Mouse (Mus musculus): ENCODE results near the gene Dnah2. TPM values are rescaled to one million over a fixed set of nuclear protein-coding genes. Genes with fewer than 3 reads are reported as not detected.
"Not testable (repeated sequence)": the region's sequence is repeated elsewhere in the genome, so short reads cannot be mapped to it uniquely, and the experiment has no call there.

The Dnah2 gene
- polyA plus RNA-seq, 1 experiment from 2014 or later: 6.2 TPM

DNA sequence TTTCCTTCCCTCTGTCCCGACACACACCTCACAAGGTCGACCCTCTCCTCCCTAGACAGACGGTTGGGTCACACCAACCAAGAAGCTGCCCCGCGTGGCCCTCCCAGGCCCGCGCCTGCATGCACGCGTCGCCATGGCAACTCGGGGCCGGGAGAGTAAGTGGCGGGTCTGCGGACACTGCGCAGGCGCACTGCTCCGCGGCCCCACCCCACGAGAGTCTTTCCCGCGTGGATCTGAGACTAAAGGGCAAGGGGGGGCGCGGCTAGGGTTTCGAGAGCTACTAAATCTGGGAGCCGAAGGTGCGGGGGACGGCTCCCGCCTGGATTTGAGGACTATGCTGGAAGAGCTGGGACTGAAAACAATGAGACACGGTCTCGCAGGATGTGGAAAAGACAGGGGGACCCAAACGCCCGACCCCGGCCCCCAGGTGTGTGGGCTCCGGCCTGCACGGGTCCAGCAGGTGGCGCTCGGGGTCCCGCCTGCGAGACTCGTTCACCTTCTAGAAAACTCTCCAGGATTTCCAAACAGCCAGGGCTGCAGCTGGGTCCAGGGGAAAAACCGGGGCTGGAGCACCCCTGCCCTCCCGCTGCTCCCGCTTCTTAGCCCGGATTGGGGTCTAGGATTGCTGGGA, 2.4 kb downstream of the Dnah2 start:
- peak; percentile 94 for DNase-seq (ENCODE audit: low spot score)
- peak overlapping the region; percentile 52 for H3K4me3 ChIP-seq (ENCODE audit: low read depth, low read length)
- peaks cover 9% of the 10 kb centered on the region; the same call in 1 of the 2 replicates for H3K4me1 ChIP-seq (ENCODE audit: control insufficient read depth, insufficient read depth, low read length)
- H3K9ac ChIP-seq (ENCODE audit: low read depth, low read length): peak overlapping the region; percentile 73
- H3K27ac ChIP-seq (replicated peaks; ENCODE audit: low read depth, low read length): peak overlapping the region; percentile 86
- peak; percentile 88 for ATAC-seq (ENCODE audit: low read depth)
- H3K27me3 ChIP-seq (replicated peaks; ENCODE audit: control insufficient read depth, insufficient read depth, low read length): no peaks in the 10 kb centered on the region
- peak overlapping the region; percentile 82 for H3K4me2 ChIP-seq (ENCODE audit: low read depth, low read length)
- WGBS: under 1% methylated on average over 34 of the region's 44 CpGs
- no peaks in the 10 kb centered on the region for H3K9me3 ChIP-seq (ENCODE audit: control insufficient read depth, low read length)
- no peaks in the 10 kb centered on the region for H3K36me3 ChIP-seq (ENCODE audit: control insufficient read depth, insufficient read depth, low read length)

DNA sequence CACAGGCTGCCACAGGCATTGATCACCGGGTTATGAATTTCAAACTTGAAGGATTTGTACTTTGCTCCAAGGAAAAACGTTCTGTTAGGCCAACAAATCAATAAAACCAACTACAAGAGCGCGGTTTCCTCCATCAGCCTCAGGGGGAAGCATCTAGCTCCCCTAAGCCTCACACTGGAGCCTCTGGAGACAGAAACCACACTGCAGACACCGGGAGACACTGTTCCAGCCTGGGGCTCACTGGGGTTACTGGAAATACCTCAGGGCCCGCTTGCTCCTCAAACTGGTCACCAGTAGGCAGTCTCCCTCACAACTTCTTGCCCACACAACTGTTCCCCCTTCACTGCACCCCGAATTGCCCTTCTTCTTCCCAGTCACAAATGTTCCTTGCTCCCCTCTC, 3.0 kb downstream of the Dnah2 start:
- WGBS: 11% methylated on average over 6 of the region's 7 CpGs
- no peaks in the 10 kb centered on the region for H3K27me3 ChIP-seq (replicated peaks; ENCODE audit: control insufficient read depth, insufficient read depth, low read length)
- H3K9ac ChIP-seq (ENCODE audit: low read depth, low read length): peak overlapping the region; percentile 73
- peak; percentile 36 for DNase-seq (ENCODE audit: low spot score)
- ATAC-seq (ENCODE audit: low read depth): no peak
- no peaks in the 10 kb centered on the region for H3K36me3 ChIP-seq (ENCODE audit: control insufficient read depth, insufficient read depth, low read length)
- peak overlapping the region; percentile 86 for H3K27ac ChIP-seq (replicated peaks; ENCODE audit: low read depth, low read length)
- H3K4me1 ChIP-seq (ENCODE audit: control insufficient read depth, insufficient read depth, low read length): peaks cover 9% of the 10 kb centered on the region; the same call in 1 of the 2 replicates
- H3K9me3 ChIP-seq (ENCODE audit: control insufficient read depth, low read length): no peaks in the 10 kb centered on the region
- peak overlapping the region; percentile 82 for H3K4me2 ChIP-seq (ENCODE audit: low read depth, low read length)
- H3K4me3 ChIP-seq (ENCODE audit: low read depth, low read length): peak overlapping the region; percentile 52

GRCm38 (mm10) chr11:69543598-69543997, 5.3 kb downstream of the Dnah2 start:
- Histone ChIP-seq H3K27me3 (replicated peaks; ENCODE audit: control insufficient read depth, insufficient read depth, low read length) (no peaks in the 10 kb centered on the region), H3K4me3 (ENCODE audit: low read depth, low read length) (no peak overlapping the region), H3K9me3 (ENCODE audit: control insufficient read depth, low read length) (no peaks in the 10 kb centered on the region), H3K4me1 (ENCODE audit: control insufficient read depth, insufficient read depth, low read length) (peaks cover 9% of the 10 kb centered on the region; the same call in 1 of the 2 replicates), H3K9ac (ENCODE audit: low read depth, low read length) (no peak overlapping the region), H3K27ac (replicated peaks; ENCODE audit: low read depth, low read length) (no peak overlapping the region), H3K4me2 (ENCODE audit: low read depth, low read length) (no peak overlapping the region), H3K36me3 (ENCODE audit: control insufficient read depth, insufficient read depth, low read length) (no peaks in the 10 kb centered on the region)
- DNase-seq (ENCODE audit: low spot score): no peak
- ATAC-seq (ENCODE audit: low read depth): no peak
- 28% methylated on average over 3 of the region's 3 CpGs for WGBS

- H3K9ac ChIP-seq (ENCODE audit: low read depth, low read length); H3K4me3 ChIP-seq (ENCODE audit: low read depth, low read length); H3K4me1 ChIP-seq (ENCODE audit: control insufficient read depth, insufficient read depth, low read length); H3K27me3 ChIP-seq (replicated peaks; ENCODE audit: control insufficient read depth, insufficient read depth, low read length); H3K4me2 ChIP-seq (ENCODE audit: low read depth, low read length); ATAC-seq (ENCODE audit: low read depth); H3K9me3 ChIP-seq (ENCODE audit: control insufficient read depth, low read length); H3K36me3 ChIP-seq (ENCODE audit: control insufficient read depth, insufficient read depth, low read length); H3K27ac ChIP-seq (replicated peaks; ENCODE audit: low read depth, low read length); DNase-seq (ENCODE audit: low spot score): not testable (repeated sequence)
- WGBS: 64% methylated on average over 1 of the region's 3 CpGs
These were observed 7.2 kb downstream of the Dnah2 start for GRCm38 (mm10) chr11:69541741-69542140.

DNA sequence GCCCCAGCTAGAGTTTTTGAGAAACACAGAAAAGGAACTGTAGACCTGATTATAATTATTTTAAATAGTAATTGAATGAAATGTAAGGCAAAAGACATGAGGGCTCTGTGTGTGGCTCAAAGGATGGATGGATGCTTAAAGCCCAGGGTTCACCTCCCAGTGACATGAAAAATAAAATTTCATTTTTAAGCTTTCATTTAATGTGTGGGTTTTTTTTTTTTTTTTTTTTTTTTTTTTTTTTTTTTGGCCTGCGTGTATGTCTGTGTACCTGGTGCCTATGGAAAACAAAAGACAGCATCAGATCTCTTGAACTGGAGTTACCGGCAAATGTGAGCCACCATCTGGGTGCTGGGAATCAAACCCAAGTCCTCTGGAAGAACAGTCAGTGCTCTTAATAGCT, 8.2 kb downstream of the Dnah2 start:
- H3K27me3 ChIP-seq (replicated peaks; ENCODE audit: control insufficient read depth, insufficient read depth, low read length): no peaks in the 10 kb centered on the region
- DNase-seq (ENCODE audit: low spot score) (no peak), ATAC-seq (ENCODE audit: low read depth) (no peak)
- H3K27ac ChIP-seq (replicated peaks; ENCODE audit: low read depth, low read length): no peak overlapping the region
- no peak overlapping the region for H3K9ac ChIP-seq (ENCODE audit: low read depth, low read length)
- WGBS: 93% methylated on average over 2 of the region's 2 CpGs
- no peak overlapping the region for H3K4me2 ChIP-seq (ENCODE audit: low read depth, low read length)
- H3K36me3 ChIP-seq (ENCODE audit: control insufficient read depth, insufficient read depth, low read length): no peaks in the 10 kb centered on the region
- H3K9me3 ChIP-seq (ENCODE audit: control insufficient read depth, low read length): no peaks in the 10 kb centered on the region
- 0 out of 2 replicates have a peak, but pooled peaks cover 4% of the 10 kb centered on the region for H3K4me1 ChIP-seq (ENCODE audit: control insufficient read depth, insufficient read depth, low read length)
- H3K4me3 ChIP-seq (ENCODE audit: low read depth, low read length): no peak overlapping the region

GRCm38 (mm10) chr11:69534990-69535389, 13.9 kb downstream of the Dnah2 start:
- no peaks in the 10 kb centered on the region for H3K27me3 ChIP-seq (replicated peaks; ENCODE audit: control insufficient read depth, insufficient read depth, low read length)
- no peak overlapping the region for H3K4me3 ChIP-seq (ENCODE audit: low read depth, low read length)
- H3K4me1 ChIP-seq (ENCODE audit: control insufficient read depth, insufficient read depth, low read length): no peaks in the 10 kb centered on the region
- ATAC-seq (ENCODE audit: low read depth) (no peak), DNase-seq (ENCODE audit: low spot score) (no peak)
- no peak overlapping the region for H3K27ac ChIP-seq (replicated peaks; ENCODE audit: low read depth, low read length)
- WGBS: 92% methylated on average over 1 of the region's 1 CpGs
- no peaks in the 10 kb centered on the region for H3K9me3 ChIP-seq (ENCODE audit: control insufficient read depth, low read length)
- no peak overlapping the region for H3K4me2 ChIP-seq (ENCODE audit: low read depth, low read length)
- no peaks in the 10 kb centered on the region for H3K36me3 ChIP-seq (ENCODE audit: control insufficient read depth, insufficient read depth, low read length)
- H3K9ac ChIP-seq (ENCODE audit: low read depth, low read length): no peak overlapping the region

GRCm38 (mm10) chr11:69532480-69533150, 16.3 kb downstream of the Dnah2 start:
- Histone ChIP-seq H3K4me1 (ENCODE audit: control insufficient read depth, insufficient read depth, low read length) (peaks cover 4% of the 10 kb centered on the region), H3K27ac (replicated peaks; ENCODE audit: low read depth, low read length) (no peak overlapping the region), H3K36me3 (ENCODE audit: control insufficient read depth, insufficient read depth, low read length) (no peaks in the 10 kb centered on the region), H3K27me3 (replicated peaks; ENCODE audit: control insufficient read depth, insufficient read depth, low read length) (no peaks in the 10 kb centered on the region), H3K4me3 (ENCODE audit: low read depth, low read length) (no peak overlapping the region), H3K9ac (ENCODE audit: low read depth, low read length) (no peak overlapping the region), H3K4me2 (ENCODE audit: low read depth, low read length) (no peak overlapping the region), H3K9me3 (ENCODE audit: control insufficient read depth, low read length) (no peaks in the 10 kb centered on the region)
- 72% methylated on average over 7 of the region's 7 CpGs for WGBS
- DNase-seq (ENCODE audit: low spot score) (no peak), ATAC-seq (ENCODE audit: low read depth) (no peak)

DNA sequence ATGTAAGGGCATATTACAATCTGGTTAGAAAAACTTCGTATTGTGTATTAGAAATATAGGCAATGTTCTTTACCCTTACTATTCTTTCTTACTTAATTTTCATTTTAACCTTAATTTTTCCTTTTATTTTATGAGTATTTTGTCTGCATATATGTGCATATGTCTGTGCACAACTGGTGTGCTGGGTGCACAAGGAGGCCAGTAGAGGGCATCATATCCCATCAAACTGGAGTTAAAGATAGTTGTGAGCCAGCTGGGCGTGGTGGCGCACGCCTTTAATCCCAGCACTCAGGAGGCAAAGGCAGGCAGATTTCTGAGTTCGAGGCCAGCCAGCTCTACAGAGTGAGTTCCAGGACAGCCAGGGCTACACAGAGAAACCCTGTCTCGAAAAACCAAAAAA, 18.2 kb downstream of the Dnah2 start:
- 85% methylated on average over 6 of the region's 6 CpGs for WGBS
- H3K4me1 ChIP-seq (ENCODE audit: control insufficient read depth, insufficient read depth, low read length): peaks cover 12% of the 10 kb centered on the region
- not testable (repeated sequence) for H3K4me2 ChIP-seq (ENCODE audit: low read depth, low read length); H3K27me3 ChIP-seq (replicated peaks; ENCODE audit: control insufficient read depth, insufficient read depth, low read length); H3K9me3 ChIP-seq (ENCODE audit: control insufficient read depth, low read length); H3K27ac ChIP-seq (replicated peaks; ENCODE audit: low read depth, low read length); H3K9ac ChIP-seq (ENCODE audit: low read depth, low read length); ATAC-seq (ENCODE audit: low read depth); H3K4me3 ChIP-seq (ENCODE audit: low read depth, low read length); DNase-seq (ENCODE audit: low spot score); H3K36me3 ChIP-seq (ENCODE audit: control insufficient read depth, insufficient read depth, low read length)

DNA sequence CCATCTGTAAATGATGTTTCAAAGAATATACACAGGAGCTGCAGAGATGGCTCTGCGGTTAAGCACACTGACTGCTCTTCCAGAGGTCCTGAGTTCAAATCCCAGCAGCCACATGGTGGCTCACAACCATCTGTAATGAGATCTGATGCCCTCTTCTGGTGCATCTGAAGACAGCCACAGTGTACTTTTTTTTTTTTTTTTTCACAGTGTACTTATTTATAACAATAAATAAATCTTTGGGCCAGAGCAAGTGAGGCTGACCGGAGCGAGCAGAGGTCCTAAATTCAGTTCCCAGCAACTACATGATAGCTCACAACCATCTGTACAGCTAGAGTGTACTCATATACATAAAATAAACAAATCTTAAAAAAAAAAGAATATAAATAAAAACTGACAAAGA, 18.6 kb downstream of the Dnah2 start:
- whole genome bisulfite sequencing: 93% methylated on average over 3 of the region's 3 CpGs
- not testable (repeated sequence) for H3K27ac ChIP-seq (replicated peaks; ENCODE audit: low read depth, low read length); ATAC-seq (ENCODE audit: low read depth); H3K4me3 ChIP-seq (ENCODE audit: low read depth, low read length); H3K36me3 ChIP-seq (ENCODE audit: control insufficient read depth, insufficient read depth, low read length); H3K4me2 ChIP-seq (ENCODE audit: low read depth, low read length); H3K27me3 ChIP-seq (replicated peaks; ENCODE audit: control insufficient read depth, insufficient read depth, low read length); H3K9ac ChIP-seq (ENCODE audit: low read depth, low read length); DNase-seq (ENCODE audit: low spot score); H3K9me3 ChIP-seq (ENCODE audit: control insufficient read depth, low read length)
- peaks cover 12% of the 10 kb centered on the region for H3K4me1 ChIP-seq (ENCODE audit: control insufficient read depth, insufficient read depth, low read length)
